Mouse (Mus musculus) myocyte (in vitro differentiated cells): ENCODE results near the gene Fkbp6.

Source experiments
- CEBPB ChIP-seq: IDR thresholded peaks from 2 replicates; pipeline ENCODE4 v1.6.1; 2011; ENCODE audit warnings: mild to moderate bottlenecking, moderate library complexity; ENCODE audit not compliant: poor library complexity, insufficient read depth, severe bottlenecking
- MYOG ChIP-seq, 3 experiments: IDR thresholded peaks; one replicate each; pipeline ENCODE4 v1.6.1; 2011; ENCODE audit warnings: control low read depth in 2 of 3, low read depth in 2 of 3, mild to moderate bottlenecking in 2 of 3; ENCODE audit not compliant: insufficient read length in 2 of 3, control insufficient read depth in 1 of 3, insufficient read depth in 1 of 3

GRCm38 (mm10) chr5:135375167-135375566 is 25.3 kb upstream of the Fkbp6 start:
- TF ChIP-seq MYOG (IDR thresholded peaks at IDR 0.05; ENCODE audit: control insufficient read depth in 1 of 3, insufficient read depth in 1 of 3, insufficient read length in 2 of 3, low read depth in 2 of 3) (no peak), CEBPB (no peak)
